Mouse (Mus musculus) kidney, postnatal 0 days (tissue): ENCODE data around the gene Lgals2. TPM values are rescaled to one million over a fixed set of nuclear protein-coding genes. Genes with fewer than 3 reads are reported as not detected.
"Not testable (repeated sequence)": the region's sequence is repeated elsewhere in the genome, so short reads cannot be mapped to it uniquely, and the experiment has no call there.

ENCODE experiments used
- ATAC-seq: fragments of 200-750 bp; cut with Nextera tagmentation; replicated peaks from 2 replicates; pipeline ENCODE4 v1.8.0; 2017; ENCODE audit warnings: low read depth, moderate number of reproducible peaks, moderate TSS enrichment, moderate library complexity; ENCODE audit not compliant: low FRiP score
- DNase-seq: peaks from one replicate; pipeline ENCODE4 v3.0.0-alpha.2; 2016; ENCODE audit warnings: low spot score
- H3K27ac ChIP-seq: fragments of 300-500 bp; sonication (generic); 2 replicates; pipeline ENCODE4 v1.5.1; 2014; ENCODE audit warnings: mild to moderate bottlenecking
- H3K27me3 ChIP-seq: fragments of 300-500 bp; sonication (generic); 2 replicates; pipeline ENCODE4 v1.6.1; 2014; ENCODE audit warnings: low read length, mixed read lengths; ENCODE audit not compliant: insufficient read depth
- H3K36me3 ChIP-seq: fragments of 300-500 bp; sonication (generic); 2 replicates; pipeline ENCODE4 v1.6.1; 2014; ENCODE audit warnings: low read length, mixed read lengths; ENCODE audit not compliant: insufficient read depth
- H3K4me1 ChIP-seq: fragments of 300-500 bp; sonication (generic); replicated peaks from 2 replicates; pipeline ENCODE4 v1.6.1; 2014; ENCODE audit warnings: antibody characterized with exemption, low read length, mixed read lengths; ENCODE audit not compliant: insufficient read depth
- H3K4me2 ChIP-seq: fragments of 300-500 bp; sonication (generic); 2 replicates; pipeline ENCODE4 v1.6.1; 2014; ENCODE audit warnings: mild to moderate bottlenecking, low read length, moderate library complexity, mixed read lengths
- H3K4me3 ChIP-seq: fragments of 300-500 bp; sonication (generic); replicated peaks from 2 replicates; pipeline ENCODE4 v1.5.1; 2014; ENCODE audit warnings: low read depth, low read length
- H3K9ac ChIP-seq: fragments of 300-500 bp; sonication (generic); 2 replicates; pipeline ENCODE4 v1.6.1; 2014; ENCODE audit warnings: low read depth, low read length
- H3K9me3 ChIP-seq: fragments of 300-500 bp; sonication (generic); replicated peaks from 2 replicates; pipeline ENCODE4 v1.6.1; 2016; ENCODE audit warnings: low read length, inconsistent platforms, mixed read lengths
- CTCF ChIP-seq: IDR thresholded peaks from 2 replicates; pipeline ENCODE4 v1.5.1; 2016; ENCODE audit warnings: antibody characterized with exemption, low read depth, mild to moderate bottlenecking, moderate library complexity
- WGBS: fragments of 180-500 bp; shearing (Covaris S2); extraction: QIAGEN DNeasy Blood & Tissue Kit; methylation state at CpG from one replicate; pipeline ENCODE4 v1.1.7; 2014; 5-methylcytosine and 5-hydroxymethylcytosine counted together
- polyA plus RNA-seq: library from polyadenylated mRNA; unstranded; fragments of >200 nt; fragmentation: Nextera tagmentation; extraction: Ambion mirVana; gene quantifications from 2 replicates; pipeline ENCODE4 v1.2.1, GENCODE M21; 2015

Lgals2 gene
- polyA plus RNA-seq, 1 experiment from 2014 or later, result 0.91 TPM

DNA sequence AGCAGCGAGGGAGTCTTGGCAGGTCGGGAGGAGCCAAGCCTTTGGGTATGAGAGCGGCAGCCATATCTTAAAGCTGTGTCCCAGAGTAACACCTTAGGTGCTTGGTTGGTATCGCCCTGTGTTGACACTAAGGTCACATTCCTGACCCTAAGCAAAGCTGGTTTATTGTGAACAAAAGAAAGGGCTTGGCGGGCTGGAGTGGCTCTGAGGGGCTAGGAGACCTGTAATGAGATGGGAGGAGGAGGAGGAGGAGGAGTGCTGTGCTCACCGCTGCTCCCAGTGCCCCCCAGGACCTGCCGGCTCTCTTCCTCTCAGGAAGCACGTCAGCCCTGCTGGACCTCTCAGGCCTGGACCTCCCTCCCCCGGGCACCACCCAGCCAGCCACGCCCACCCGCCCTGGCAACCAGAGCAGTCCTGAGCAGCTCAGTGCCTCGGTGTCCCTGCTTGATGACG, 34.1 kb upstream of the Lgals2 start:
- H3K36me3 ChIP-seq, result peaks cover 69% of the 10 kb centered on the region
- DNase-seq (peak; percentile 24), ATAC-seq (0 out of 2 replicates have a peak, but pooled peaks have one; percentile 24)
- H3K27me3 ChIP-seq, result no peaks in the 10 kb centered on the region
- no peak overlapping the region for H3K4me2 ChIP-seq
- 30% methylated on average over 13 of the region's 13 CpGs for WGBS
- H3K9me3 ChIP-seq, result no peaks in the 10 kb centered on the region
- no peak for TF ChIP-seq CTCF
- H3K27ac ChIP-seq, result no peak overlapping the region
- H3K4me1 ChIP-seq, result peaks cover 7% of the 10 kb centered on the region
- H3K4me3 ChIP-seq, result no peak overlapping the region
- H3K9ac ChIP-seq, result no peak overlapping the region

DNA sequence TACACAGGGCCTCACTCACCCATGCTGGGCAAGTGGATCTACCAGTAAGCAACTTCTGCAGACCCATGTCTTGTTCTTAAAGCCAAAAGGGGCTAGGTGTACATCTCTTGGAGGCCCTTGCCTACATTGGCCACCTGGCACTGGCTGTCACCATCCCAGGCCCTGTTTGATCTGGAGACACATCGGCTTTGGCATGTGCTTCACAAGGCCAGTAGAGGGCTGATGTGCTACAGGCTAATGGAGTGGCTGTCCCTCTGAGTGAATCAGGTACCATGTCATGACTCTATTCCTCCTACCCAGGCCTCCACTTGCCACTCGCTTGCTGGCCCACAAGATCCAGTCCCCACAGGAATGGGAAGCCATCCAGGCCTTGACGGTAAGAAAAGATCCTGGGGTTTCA, 26.5 kb upstream of the Lgals2 start:
- WGBS, result 81% methylated on average over 3 of the region's 3 CpGs
- peak; percentile 23; the same call in 1 of the 2 replicates for TF ChIP-seq CTCF
- no peaks in the 10 kb centered on the region for H3K9me3 ChIP-seq
- no peak overlapping the region for H3K4me2 ChIP-seq
- H3K27me3 ChIP-seq, result no peaks in the 10 kb centered on the region
- no peak for ATAC-seq
- peaks cover 59% of the 10 kb centered on the region for H3K36me3 ChIP-seq
- H3K27ac ChIP-seq, result no peak overlapping the region
- H3K4me3 ChIP-seq, result no peak overlapping the region
- DNase-seq, result no peak
- peaks cover 14% of the 10 kb centered on the region; the same call in 1 of the 2 replicates for H3K4me1 ChIP-seq
- H3K9ac ChIP-seq, result no peak overlapping the region

DNA sequence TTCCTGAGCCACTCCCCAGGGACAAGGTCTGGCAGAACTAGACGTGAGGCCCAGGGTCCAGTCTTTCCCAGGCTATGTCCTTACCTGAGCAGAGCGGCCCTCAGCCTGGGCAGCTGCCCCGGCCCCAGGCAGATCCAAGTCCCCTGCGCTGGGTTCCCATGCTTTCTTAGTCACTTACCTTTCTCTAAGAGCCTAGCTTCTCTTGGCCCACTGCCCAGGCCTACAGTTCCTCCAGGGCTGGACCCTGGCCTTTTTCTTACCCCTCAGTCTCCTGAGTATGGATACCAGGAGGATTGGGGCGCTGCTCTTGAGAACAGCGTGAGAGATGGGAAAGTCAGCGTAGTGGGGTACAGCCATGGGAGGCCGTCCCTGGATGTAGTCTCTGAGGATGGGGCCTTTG, 25.1 kb upstream of the Lgals2 start:
- DNase-seq (no peak), ATAC-seq (no peak)
- no peak for TF ChIP-seq CTCF
- peaks cover 46% of the 10 kb centered on the region for H3K36me3 ChIP-seq
- WGBS, result 88% methylated on average over 8 of the region's 8 CpGs
- no peak overlapping the region for H3K4me2 ChIP-seq
- H3K27ac ChIP-seq, result no peak overlapping the region
- H3K4me3 ChIP-seq, result no peak overlapping the region
- no peak overlapping the region for H3K9ac ChIP-seq
- no peaks in the 10 kb centered on the region for H3K9me3 ChIP-seq
- no peaks in the 10 kb centered on the region for H3K27me3 ChIP-seq
- H3K4me1 ChIP-seq, result peaks cover 14% of the 10 kb centered on the region; the same call in 1 of the 2 replicates

DNA sequence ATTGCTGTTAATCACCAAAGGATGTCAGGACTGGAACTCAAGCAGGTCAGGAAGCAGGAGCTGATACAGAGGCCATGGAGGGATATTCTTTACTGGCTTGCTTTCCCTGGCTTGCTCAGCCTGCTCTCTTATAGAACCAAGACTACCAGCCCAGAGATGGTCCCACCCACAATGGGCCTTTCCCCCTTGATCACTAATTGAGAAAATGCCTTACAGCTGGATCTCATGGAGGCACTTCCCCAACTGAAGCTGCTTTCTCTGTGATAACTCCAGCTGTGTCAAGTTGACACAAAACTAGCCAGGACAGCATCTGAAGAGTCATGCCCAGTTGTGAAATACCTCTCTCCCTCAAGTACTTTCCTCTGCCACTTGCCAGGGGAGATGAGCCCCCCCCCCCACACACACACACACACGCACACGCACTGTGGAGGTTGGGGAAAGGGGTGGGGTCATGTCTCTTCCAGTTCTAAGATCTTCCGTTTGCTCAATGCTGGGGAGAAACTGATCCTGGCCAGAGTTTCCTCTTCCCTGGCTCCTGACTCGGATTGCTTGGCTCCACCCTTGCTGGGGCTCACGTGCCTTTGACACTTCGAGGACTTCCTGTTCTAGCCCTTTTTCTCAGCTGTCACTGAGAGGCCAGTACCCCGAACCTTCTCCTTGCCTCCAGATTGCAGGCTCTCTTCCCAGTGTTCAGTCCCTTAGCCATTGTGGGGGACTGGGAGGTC, 23.6 kb upstream of the Lgals2 start:
- H3K27ac ChIP-seq, H3K4me2 ChIP-seq, ATAC-seq, H3K9ac ChIP-seq, H3K9me3 ChIP-seq, H3K4me3 ChIP-seq, H3K27me3 ChIP-seq: not testable (repeated sequence)
- Histone ChIP-seq H3K4me1 (peaks cover 14% of the 10 kb centered on the region; the same call in 1 of the 2 replicates), H3K36me3 (peaks cover 34% of the 10 kb centered on the region)
- WGBS, result 25% methylated on average over 7 of the region's 7 CpGs
- DNase-seq, result peak; percentile 46

DNA sequence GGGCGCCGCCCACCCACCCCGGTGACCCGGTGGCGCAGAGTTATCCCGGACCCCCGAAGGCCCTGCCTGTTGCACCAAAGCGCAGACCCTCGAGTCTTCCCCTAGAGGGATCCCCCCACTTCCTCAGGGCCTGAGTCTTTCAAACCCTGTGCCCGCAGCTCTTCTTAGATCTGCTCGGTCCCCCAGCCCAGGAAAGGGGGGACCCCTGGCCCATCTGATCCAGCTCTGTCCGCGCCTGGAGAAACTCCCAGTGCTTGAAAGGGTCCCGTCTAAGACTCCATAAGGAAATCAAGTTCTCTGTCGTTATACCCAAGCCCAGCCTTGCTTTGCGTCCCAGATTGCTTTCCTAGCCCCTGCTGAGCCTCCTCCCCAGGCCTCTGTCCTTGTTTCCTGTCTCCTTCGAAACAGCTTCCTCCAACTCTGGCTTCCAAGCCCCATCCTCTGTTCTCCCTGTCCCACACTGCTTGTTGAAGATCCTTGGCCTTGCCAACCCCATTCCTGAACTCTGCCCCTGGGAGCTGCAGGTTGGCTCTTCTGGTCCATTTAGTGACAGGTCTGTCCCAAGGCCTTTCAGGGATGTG, 22.6 kb upstream of the Lgals2 start:
- peak overlapping the region; percentile 58 for H3K4me3 ChIP-seq
- H3K27ac ChIP-seq, result peak overlapping the region; percentile 97
- peaks cover 24% of the 10 kb centered on the region for H3K36me3 ChIP-seq
- H3K4me1 ChIP-seq, result peaks cover 14% of the 10 kb centered on the region; the same call in 1 of the 2 replicates
- H3K9me3 ChIP-seq, result no peaks in the 10 kb centered on the region
- DNase-seq (peak; percentile 54), ATAC-seq (no peak; the same call in 1 of the 2 replicates)
- no peak for TF ChIP-seq CTCF
- peak overlapping the region; percentile 78 for H3K4me2 ChIP-seq
- WGBS, result under 1% methylated on average over 16 of the region's 17 CpGs
- H3K9ac ChIP-seq, result peak overlapping the region; percentile 80
- no peaks in the 10 kb centered on the region for H3K27me3 ChIP-seq

DNA sequence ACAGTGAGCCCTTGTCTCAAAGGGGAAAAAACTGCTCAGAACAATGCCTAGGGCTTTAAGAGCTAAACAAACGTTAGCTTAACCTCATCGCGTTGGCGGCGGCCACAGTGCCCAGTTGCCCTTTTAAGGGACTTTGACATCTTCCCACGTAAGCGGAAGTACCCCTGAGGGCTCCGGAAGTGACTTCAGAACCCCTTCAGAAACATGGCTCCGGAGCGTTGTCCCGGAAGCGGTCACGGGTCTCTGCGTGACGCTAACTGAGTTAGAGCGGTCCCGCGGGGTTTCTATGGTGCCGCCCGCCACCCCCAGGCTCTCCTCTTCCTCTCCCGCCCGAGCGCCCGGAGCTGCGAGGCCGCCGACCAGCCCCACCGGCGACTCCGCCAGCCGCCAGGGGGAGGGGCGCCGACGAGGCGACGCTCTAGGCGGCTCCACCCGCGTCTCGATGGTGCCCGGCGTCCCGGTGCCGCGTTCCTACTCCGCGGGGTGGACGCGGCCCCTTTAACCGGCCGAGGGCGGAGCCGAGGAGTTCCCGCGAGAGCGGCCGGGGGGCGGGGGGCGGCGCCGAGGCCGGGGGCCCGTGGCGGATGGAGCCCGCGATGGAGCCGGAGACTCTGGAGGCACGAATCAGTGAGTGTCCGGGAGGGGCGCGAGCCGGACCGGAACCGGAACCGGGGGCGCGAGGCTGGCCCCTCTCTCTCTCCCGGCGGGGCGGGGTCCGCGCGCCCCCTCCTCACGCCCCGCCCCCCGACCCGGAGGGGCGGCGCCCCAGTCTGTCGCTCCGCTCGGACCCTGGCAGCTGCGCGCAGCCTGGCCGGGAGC, 21.9 kb upstream of the Lgals2 start, which contains the start of gene Gga1:
Gga1 (plus strand) TSS at position 200 of the 819 bp plus-strand sequence.
- ATAC-seq (peak; percentile 89), DNase-seq (peak; percentile 96)
- WGBS, result 0% methylated on average over 70 of the region's 95 CpGs
- peak within 1 kb of the TSS; percentile 80 for H3K9ac ChIP-seq
- no peaks in the 10 kb centered on the region for H3K9me3 ChIP-seq
- TF ChIP-seq CTCF, result 0 out of 2 replicates have a peak, but pooled peaks have one; percentile 6
- H3K36me3 ChIP-seq, result peaks cover 17% of the 10 kb centered on the region
- peaks cover 14% of the 10 kb centered on the region; the same call in 1 of the 2 replicates for H3K4me1 ChIP-seq
- peak within 1 kb of the TSS; percentile 58 for H3K4me3 ChIP-seq
- no peaks in the 10 kb centered on the region for H3K27me3 ChIP-seq
- H3K27ac ChIP-seq, result peak within 1 kb of the TSS; percentile 97
- H3K4me2 ChIP-seq, result peak within 1 kb of the TSS; percentile 78
